Mouse (Mus musculus): ENCODE results near the gene Ncmap.

DNA sequence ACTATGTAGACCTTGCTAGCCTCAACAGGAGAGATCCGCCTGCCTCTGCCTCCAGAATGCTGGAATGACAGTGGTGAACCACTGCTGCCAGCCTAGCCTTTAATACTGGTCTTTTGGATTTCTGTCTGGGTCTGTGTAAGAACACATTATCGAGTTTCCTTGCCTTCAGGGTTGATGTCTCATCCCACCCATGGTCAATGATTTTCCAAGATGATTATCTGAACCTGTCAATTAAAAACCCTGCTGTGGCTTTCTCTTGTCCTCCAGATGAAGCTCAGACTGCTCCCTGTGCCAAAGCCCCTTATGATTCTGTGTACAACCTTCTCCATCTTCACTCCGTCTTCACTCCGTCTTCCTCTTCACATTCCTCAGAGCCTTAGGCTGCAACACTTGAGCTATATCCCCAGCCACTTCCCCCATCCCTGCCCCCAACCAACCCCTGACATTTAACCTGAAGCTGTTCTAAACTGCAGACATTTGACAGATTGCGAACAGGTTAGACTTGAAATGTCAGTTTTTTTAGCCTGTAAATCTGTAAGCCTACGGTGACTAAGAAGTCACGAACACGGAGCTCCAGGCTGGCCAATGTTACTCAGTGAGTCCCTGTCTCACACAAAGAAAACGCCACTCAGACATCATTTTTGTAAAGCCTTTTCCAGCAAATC lies 42.0 kb downstream of the Ncmap start:
- TF ChIP-seq CTCF (IDR thresholded peaks at IDR 0.05; ENCODE audit: insufficient read depth, low read depth, low read length), result no peak
- TF ChIP-seq POLR2A (IDR thresholded peaks at IDR 0.05; ENCODE audit: insufficient read depth, low read depth, low read length), result no peak

Measured in olfactory bulb, adult 2 months (tissue).